Mouse (Mus musculus): ENCODE data around the gene Vmn2r113. TPM values are rescaled to one million over a fixed set of nuclear protein-coding genes. Genes with fewer than 3 reads are reported as not detected.

Vmn2r113 gene
- not detected in 2 replicates for polyA plus RNA-seq (2021; fragmentation: Nextera tagmentation)
- long read RNA-seq, experiment 1: 0 reads
- long read RNA-seq, experiment 2, partial matches to known transcripts: 0 of 1 reads
- long read RNA-seq, experiment 2, other reads (novel, unspliced or antisense): 1 of 1 reads

DNA sequence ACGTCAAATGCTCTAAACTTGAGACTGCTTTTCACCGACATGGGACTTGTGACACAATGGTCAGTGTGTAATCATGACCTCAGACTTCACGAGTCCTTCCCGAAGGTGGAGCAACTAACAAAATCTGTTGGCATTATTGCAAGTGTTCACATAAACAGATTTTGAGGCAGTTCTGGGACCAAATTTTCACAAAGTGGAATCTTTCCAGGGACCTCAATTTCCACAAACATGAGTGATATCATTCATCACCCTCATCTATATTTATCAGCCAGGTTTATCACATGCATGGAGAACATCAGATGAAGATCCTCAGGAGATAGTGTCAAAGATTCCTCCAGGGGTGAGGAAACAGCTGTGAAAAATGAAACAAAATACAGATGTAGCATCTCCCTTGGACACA, at the start of gene Vmn2r113:
TSS of gene Vmn2r113 (plus strand) at position 301 of the 400 bp plus-strand sequence.

Other genes with a start within 250 kb of the Vmn2r113 start
- 1.6 and 1.9 TPM in 2 replicates for gene Zfp945, start 75.8 kb upstream of the Vmn2r113 start, polyA plus RNA-seq (2021; fragmentation: Nextera tagmentation)
- not detected in 2 replicates for gene Vmn2r-ps130, start 118.2 kb downstream of the Vmn2r113 start, polyA plus RNA-seq (2021; fragmentation: Nextera tagmentation)

Measured in layer of hippocampus, adult 6 months (tissue).